Mouse (Mus musculus) adrenal gland, postnatal 14 days (tissue): ENCODE data around the gene Trpv4. TPM values are rescaled to one million over a fixed set of nuclear protein-coding genes. Genes with fewer than 3 reads are reported as not detected.

Experiments used
- DNase-seq: peaks from one replicate; pipeline ENCODE4 v3.0.0; 2021; ENCODE audit warnings: mixed read lengths
- long read RNA-seq, 2 experiments: library from polyadenylated mRNA; stranded (forward); transcript quantifications; one replicate each; pipeline ENCODE4 v2.0.0; 2021
- total RNA-seq: library from RNA; stranded (reverse); gene quantifications from 2 replicates; pipeline ENCODE4 v1.2.3, GENCODE M21; 2021

Gene Trpv4
- total RNA-seq = 2.1 and 3.6 TPM in 2 replicates
- long read RNA-seq, experiment 1, partial matches to known transcripts = 2 of 3 reads
- long read RNA-seq, experiment 1, other reads (novel, unspliced or antisense) = 0 of 3 reads
- long read RNA-seq, experiment 2, partial matches to known transcripts = 0 of 4 reads
- long read RNA-seq, experiment 2, other reads (novel, unspliced or antisense) = 1 of 4 reads

DNA sequence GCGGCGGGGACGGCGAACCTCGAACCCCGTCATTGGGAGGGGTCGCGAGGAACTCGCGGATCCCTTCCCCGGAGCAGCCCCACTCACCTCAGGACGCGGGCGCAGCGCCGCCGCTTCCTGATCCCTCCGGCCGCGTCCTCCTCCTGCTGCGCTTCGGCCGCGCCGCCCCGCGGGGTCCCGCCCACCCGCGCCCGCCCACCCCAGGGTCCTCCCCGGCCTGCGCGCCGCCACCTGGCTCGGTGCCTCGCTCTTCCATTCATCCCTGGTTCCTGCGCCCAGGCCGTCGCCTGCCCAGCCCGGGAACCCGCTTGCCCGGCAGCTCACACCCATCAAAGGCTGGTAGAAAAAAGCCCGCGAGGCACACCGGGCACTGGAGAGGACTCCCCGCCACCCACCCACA is at the start of gene Trpv4:
Gene Trpv4, minus strand, starts transcription at position 167 of the 400 bp plus-strand sequence.
- peak; percentile 42 for DNase-seq

DNA sequence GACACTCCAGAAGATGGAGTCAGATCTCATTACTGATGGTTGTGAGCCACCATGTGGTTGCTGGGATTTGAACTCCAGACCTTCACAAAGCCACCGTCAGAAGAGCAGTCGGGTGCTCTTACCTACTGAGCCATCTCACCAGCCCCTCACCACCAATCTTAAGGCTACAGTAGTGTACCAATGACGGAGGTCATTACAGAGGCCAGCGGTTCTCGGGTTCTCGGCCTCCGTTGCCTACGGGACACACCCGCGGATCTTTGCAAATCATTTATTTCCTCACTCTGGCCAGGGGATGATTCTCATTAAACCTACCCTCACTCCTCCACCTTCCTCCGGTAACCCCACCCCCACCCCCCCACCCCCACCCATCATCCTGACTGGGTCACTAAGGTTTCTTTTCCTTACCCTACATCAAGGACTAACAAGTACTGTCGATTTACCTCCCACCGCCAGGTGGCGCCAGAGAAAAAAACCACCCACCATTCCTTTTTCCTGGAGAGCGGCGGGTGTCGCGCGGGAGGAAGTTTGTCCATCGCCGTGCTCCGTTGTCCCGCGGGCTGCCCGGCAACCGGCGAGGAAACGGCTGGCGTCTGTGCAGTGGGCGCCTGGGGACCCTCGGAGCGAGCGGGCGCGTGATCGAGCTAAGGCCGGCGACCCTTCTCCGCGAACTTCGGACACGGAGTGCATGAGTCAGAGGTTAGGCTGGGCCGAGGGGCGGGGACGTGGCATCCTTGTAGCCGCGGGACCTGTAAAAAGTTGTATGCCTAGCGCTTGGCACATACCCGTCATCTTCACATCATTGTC is 49.2 kb upstream of the Trpv4 start, which contains the start of gene Tchp:
Gene Tchp, plus strand, starts transcription at position 496 of the 804 bp plus-strand sequence.
- peak; percentile 97 for DNase-seq

DNA sequence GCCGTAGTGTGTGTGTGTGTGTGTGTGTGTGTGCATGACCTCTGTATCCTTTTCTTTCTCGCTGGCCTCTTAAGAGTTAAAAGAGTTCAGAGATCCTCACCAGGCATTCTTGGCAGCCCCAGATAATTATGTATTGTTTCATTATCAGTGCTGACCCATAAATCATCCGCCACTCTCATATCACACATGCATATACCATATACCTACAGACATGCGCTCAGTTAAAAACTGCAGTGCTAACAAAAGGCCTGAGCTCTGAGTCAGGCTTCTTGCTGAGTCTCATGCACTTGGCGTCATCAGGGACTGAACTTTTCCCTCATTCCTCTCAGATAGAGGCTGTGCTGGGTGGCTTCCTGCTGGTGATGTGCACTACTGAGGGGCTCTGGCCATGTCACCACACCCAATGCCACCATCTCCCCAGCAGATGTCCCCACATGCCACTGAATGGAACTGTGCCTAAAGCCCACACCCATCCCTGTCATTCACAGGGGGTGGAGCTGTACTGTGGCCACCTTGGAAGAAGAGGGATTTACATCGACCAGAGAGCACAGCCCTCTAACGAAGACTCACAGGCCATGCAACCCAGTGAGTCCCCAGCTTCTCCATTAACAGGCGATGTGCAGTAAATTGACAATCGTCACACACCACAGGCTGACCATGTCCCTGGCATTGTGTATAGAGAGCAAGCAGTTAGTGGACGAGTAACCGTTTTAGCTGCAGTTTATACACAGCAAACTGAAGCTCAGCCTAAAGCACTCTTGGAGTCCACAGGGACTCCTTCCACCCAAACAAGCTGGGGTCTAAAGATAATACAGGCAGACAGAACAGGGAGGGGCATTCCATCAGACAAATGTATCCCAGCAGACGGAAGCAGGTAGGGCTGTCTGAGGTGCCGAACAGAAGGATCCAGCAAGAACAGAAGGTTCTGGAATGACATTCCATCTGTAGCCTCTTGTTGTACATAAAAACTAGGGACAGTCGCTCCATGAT is 44.5 kb upstream of the Trpv4 start:
- peak; percentile 51 for DNase-seq

DNA sequence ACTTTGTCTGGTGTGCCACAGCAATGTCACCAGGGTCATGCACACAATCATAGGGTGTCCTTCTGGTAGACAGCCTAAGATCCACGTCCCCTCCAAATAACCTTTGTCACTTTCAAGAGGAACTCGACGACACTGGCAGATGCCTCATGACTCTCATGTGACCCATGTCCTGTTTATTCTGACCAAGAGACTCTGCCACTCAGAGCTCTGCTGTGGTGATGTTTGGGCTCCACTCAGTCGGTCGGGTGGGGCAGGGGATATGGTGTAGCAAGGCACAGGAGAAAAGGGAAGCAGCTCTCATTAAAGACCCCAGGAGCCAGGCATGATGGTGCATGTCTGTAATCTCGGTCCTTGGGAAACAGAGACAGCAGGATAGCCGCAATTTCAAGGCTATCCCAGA is 40.8 kb upstream of the Trpv4 start:
- DNase-seq = no peak

DNA sequence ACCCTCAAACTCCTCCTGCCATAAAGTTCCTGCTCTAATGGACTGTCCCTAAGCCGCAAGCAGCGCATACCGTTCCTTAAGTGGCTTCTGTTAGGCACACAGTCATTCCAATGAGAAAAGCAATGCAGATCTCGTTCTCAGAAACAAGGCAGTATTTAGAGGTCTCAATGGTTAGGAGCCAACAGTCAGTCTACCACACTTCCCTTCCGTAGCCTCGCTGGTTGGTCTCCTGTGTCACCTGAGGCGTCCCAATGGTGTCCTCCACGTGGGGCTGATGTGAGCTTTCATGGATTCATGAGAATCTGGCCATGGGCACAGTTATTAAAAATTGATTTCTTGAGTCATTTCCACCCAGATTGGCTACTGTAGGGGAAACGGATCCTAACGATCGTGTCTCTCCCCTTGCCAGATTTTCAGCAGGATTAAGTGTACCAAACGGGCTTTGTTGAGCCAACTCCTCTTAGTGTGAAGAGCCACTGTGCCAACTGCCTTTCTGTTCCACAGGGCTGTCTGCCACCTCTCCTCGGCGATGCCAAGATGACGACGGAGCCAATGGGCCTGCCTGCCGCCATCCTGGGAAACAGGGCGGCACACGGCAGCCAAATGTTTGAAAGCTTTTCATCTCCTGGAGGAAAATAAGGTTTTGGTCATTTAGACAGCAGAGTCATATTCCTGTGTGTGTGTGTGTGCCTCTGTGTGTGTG is 40.0 kb upstream of the Trpv4 start:
- DNase-seq = peak; percentile 72

DNA sequence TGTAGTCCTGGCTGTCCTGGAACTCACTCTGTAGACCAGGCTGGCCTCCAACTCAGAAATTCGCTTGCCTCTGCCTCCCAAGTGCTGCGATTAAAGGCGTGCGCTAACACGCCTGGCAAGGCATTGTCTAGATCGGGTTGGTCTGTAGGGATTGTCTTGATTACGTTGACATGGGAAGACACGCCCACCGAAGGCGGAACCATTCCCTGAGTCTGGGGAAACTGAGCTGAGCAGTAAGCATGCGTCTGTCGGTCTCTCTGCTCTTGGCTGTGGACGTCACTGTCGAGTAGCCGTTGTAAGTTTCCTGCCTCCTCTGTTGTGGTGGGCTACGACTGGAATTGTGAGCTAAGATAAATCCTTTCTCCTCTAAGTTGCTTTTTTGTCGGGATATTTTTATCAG is 38.7 kb upstream of the Trpv4 start:
- DNase-seq = no peak

DNA sequence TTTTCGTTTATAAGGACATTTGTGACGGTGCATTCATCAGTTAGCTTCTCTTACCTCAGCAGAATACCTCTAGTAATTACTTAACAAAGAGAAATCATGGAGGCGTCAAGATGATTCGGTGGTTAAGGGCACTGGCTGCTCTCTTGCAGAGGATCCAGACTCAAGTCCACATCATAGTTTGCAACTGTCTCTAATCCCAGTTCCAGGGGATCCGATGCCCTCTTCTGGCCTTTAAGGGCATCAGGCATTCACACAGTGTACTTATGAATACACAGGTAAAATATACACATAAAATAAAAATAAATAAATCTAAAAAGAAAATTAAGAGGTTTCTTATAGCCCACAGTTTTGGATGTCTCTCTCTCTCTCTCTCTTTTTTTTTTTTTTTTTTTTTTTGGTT is 37.6 kb upstream of the Trpv4 start:
- DNase-seq = no peak

DNA sequence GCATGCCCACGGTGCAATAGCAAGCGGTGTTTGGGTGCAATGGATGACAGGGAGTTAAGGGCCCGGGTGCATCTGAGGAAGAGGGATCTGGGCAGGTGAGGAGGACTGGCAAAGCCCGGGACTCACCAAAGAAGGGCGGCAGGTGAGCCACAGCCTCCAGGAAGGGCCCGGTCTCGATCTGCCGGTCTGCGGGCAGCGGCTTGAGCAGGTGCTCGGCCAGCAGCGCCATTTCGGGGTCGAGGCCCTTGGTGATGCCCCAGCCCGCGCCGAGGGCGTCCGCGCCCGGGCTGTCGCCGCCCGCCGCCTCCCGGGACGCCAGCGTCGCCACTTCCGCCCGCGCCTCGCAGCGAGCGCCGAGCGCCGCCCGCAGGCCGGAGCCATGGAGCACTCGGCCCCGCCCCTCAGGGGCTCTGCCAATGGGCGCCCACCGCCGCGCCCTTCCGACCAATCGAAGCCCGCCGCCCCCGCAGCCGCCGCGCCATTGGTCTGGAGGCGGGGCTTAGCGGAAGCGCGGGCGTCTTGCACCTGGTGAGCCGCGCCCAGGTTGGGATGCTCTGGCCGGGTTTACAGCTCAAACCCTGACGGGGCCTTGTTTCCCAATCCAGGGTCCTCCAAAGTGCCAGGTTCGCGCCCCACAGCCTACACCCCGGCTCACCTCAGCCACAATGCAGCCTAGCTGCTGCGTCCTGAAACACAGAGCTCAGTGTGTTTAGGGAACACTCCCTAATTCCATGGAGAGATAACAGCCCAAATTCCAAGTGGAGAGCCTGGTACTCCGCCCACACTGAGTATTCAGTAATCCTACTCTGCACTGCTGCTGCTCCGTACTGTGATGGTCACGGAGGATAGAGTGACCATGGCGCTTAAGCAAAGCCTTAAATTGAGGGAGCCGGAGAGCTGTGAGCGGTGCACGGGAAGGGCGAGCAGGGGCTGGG is 32.7 kb upstream of the Trpv4 start, which contains the start of gene Gltp:
Gene Gltp, minus strand, starts transcription at position 352 of the 935 bp plus-strand sequence.
- DNase-seq = peak; percentile 96

DNA sequence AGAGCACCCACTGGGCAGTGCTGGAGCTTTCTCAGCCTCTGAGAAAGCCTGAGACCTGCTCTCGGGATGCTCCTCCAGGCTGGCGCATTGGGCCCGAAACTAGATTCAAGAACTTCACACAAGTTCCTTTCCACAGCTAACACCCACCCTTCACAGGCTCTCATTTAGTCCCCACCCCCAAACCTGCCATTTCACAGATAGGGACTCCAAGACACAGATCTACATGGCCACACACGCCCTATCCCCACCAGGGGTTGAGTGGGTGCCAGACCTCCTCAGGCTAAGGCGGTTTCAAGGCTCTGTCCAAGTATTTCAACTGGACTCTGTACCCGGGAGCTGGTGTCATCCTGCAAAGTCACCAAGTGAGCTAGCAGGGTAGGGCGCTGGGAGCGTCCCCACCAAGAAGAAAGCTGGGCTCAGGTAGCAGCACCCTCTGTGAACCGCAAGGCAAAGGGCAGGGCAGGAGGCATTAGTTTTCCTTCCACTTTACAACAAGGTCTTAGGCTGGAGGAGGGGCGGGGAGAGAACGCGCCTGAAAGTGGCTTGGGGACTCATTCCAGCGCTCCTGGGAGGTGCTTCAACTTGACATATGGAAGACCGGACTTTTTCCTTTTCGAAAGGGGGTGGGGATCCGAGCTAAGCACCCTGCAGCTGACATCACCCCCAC is 31.6 kb upstream of the Trpv4 start:
- DNase-seq = peak; percentile 51

DNA sequence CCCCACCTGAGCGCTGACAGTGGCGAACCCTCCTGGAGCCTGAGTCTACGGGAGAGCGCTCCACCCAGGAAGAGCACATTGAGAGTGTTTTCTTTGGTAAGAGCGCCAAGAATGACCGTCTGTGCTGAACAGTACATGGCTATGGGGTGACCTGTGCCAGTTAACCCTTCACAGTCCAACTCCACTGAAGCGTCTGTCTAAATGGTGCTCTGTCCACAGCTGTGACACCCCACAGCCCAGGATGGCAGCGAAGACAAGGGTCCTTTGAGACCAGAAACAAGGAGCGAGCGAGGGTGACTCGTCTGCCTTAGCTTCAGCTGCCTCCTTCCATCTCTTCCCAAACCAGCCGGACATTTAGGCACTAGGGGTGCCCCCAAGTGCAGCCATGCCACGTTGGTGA is 30.5 kb upstream of the Trpv4 start:
- no peak for DNase-seq

DNA sequence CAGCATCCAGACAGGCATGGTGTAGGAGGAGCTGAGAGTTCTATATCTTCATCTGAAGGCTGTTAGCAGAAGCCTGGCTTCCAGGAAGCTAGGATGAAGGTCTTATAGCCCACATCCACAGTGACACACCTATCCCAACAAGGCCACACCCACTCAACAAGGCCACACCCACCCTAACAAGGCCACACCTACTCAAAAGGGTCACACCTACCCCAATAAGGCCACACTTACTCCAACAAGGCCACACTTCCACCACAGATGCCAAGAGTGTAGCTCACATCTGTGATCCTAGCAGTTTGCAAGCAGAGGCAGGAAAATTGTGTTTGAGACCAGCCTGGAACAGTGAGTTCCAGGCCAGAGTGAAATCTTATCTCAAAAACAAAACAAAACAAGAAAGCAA is 29.7 kb upstream of the Trpv4 start:
- DNase-seq = no peak

DNA sequence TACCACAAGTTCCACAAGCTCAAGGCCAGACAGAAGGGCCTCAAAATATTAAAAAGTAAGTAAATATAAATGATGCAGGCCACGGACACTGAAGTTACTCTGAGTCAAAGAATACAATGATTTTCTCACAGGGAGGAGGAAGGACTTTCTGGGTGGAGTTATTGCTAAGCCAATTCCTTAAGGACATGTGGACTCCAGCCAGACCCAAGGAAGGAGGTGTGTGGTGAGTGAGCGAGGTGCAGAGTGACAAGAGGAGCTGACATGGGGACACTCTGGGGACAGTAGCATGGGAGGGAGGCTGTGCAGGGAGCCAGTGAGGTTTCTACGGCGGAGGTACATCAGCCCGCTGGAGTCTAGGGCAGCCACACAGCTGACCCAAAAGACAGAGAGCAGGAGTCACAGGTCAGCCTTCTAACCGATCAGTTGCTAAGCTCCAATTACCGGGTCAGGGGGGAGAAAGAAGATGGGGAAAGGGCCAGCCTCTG is 28.5 kb upstream of the Trpv4 start:
- DNase-seq = no peak

DNA sequence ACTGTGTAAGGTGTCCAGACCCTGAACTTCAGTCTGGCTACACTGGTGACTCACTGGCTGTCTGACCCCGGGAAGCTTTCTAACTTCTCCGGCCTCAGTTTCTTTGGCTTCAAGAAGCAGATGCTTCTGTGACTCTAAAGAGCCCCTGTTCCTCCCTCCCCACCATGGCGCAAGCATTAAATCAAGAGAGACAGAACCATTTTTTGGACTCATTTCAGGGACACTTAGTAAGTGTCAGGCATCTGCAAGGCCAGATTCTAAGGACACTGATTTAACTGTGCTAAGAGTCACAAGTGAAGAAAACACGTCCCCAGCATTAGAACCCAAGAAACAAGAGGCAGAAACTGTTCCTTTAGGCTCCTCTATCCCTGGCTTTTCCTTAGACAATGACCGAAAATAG is 27.8 kb upstream of the Trpv4 start:
- DNase-seq = peak; percentile 40

DNA sequence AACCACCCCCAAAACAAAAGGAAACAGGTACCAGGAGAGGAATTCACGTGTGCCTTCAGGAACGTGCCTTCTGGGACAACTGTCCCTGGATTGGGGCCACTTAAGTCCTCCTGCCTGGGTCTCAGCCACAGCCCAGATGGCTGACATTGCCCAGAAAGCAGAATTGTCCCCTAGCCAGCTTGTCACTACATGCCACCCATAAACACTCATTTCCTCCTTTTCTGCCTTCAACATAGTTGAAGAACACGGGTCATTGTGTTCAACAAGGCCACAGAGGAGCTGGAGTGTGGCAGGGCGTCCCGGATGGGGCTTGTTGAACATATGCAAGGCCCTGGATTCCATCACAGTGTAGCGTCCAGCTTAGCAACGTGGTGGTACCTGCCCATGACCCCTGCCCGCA is 23.5 kb upstream of the Trpv4 start:
- no peak for DNase-seq

DNA sequence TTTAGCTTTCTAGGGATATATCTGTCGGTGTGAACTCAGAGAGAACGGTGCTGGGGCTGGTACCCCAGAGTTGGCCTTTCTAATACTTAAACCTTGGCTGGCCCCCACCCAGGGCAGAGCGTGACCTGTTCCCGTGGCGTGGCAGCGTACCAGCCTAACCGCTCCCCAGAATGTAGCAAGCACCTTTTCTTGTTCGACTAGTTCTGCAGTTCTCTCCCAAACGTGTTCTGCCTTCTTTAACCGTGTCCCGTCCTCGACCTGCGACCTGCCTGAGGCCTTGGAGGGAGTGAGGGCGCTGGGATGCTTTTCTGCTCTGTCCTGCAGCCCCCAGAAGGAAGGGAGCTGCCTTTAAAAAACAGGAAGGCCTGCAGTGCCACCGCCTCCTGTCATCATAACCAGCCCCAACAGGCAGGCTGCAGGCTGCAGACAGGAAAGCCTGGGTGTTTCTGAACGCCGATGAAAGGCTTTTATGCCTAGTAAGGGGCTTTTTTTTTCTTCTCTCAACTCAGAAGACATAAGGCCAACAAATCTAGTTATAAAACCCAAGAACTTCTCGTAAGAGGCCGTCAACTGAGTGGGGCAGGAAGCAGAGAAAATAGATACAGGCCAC is 22.6 kb upstream of the Trpv4 start:
- no peak for DNase-seq

DNA sequence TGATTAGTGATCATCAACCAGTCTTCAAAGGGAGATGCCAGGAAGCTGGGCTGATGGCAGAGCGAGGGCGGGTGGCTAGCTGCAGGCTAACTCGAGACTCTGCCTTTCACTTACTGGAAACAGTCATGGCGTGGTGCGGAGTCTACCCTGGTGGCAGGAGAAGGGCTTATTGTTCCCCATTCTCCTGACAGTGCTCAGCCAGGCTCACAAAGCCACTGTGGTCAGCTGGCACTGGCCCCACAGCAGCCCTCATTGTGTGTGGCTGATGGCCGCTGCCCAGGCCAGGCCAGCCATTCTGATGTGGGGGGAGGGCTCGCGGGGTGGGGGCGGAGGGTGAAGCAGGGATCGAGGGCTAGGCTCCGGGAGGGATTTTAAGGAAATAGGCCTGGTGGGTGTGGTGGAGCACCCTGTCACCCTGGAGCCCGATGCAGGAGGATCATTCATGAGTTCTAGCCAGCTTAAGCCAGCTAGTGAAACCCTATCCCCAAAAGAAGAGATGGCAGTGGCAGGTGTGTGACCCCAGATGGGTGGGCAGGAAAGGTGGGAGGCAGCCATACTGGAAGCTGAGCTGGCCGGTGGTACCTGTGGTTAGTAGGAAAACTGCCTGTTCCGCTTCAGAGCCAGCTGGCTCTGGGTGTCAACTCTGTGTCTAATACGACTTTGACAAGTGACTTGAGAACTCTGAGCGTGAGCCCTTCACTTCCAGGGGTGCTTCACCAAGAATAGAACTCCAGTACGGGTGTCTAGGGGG is 21.8 kb upstream of the Trpv4 start:
- DNase-seq = no peak

DNA sequence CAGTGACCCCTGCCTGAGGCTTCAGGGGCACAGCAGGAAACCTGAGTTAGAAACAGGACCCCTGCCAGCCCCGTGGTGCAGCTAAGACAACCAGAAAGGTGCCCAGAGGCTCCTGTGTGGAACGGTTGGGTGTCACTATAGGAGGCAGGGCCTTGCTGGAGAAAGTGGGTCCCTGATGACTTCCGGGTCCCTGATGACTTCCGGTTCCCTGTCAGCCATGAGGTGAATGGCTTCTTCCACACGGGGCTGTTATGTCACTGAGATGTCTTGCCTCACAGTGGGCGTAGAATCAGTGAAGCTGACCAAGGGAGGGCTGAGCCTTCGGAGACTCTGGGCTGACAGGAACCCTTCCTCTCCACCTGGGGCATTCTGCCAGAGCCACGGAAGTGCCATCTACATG is 16.4 kb upstream of the Trpv4 start:
- DNase-seq = no peak

DNA sequence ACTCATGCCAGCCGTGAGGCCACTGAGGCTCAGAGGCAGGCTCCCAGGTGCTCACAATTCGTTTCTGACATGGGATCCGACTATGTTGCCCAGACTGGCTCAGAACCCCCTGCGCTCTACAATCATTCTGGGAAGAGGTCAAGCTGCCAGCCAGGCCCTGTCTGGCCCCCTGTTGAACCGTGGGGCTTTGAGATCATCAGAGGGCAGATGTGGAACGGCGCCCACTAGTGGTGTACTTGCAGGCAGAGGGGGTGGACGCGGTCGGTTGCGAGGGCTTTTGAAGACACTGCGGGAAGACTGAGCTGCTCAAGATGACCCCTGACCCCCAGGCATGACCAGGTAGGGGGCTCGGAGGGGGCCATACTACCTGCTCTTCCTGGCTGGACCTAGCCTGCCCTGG is 14.9 kb upstream of the Trpv4 start:
- DNase-seq = no peak

DNA sequence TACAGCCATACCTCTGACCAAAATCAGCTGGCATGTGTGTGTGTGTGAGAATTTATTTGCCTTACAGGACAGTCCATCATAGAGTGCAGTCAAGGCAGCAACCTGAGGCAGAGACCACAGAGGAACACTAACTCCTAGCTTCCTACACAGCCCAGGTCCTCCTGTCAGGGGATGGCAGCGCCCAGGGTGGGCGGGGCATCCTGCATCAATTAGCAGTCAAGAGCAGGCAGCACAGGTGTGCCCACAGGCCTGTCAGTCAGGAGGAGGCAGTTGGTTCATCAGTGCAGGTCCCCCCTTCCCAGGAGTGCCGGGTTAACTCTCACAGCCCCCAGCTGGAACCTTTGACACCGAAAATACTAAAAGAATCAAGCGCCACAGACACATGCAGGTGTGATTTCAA is 10.8 kb upstream of the Trpv4 start:
- DNase-seq = no peak
